Comparison of ENCODE assay signal across 8 mouse cellular contexts in the genomic region with DNA sequence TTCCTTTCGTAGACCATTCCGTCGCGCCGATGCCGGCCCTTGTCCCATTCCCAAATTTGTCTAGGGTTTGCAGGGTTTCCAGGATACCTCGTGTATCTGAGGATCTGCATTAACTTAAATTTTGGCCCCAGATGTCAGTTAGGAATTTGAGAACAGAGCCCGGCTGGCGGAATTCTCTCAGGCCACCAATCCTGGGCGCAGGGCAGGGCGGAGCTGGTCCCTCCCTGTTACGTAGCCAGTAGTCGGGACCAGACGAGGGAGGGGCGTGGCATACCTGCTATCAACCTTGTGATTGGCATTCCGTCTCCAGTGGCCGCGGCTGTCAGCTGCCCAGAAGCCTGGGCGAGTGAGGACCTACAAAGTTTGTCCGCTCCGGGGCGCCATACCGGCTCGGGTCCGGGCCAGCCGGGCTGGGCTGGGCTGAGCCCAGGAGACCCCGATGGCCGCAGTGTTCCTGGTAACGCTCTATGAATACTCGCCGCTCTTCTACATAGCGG. TPM values are rescaled to one million over a fixed set of nuclear protein-coding genes. Genes with fewer than 3 reads are reported as not detected.
DNase-seq lines count a peak whose midpoint lies in the region; ATAC-seq and TF ChIP-seq lines count a peak whose summit lies in the region.

Cgrrf1 (plus strand) TSS at position 289 of the 497 bp plus-strand sequence.

- H3K79me2 ChIP-seq in C2C12 (ENCODE audit: control insufficient read depth, insufficient read depth) = peaks cover 53% of the 10 kb centered on the region
- peaks cover 17% of the 10 kb centered on the region; the same call in 1 of the 2 replicates for H3K79me2 ChIP-seq in liver, adult 2 months (ENCODE audit: control insufficient read depth, insufficient read depth, low read length)
- H3K79me2 ChIP-seq in myocyte (ENCODE audit: control insufficient read depth, insufficient read depth) = peaks cover 39% of the 10 kb centered on the region

- no peaks in the 10 kb centered on the region for H3K9me3 ChIP-seq in erythroblast, embryonic 14.5 days (ENCODE audit: control insufficient read depth, low read length)
- no peaks in the 10 kb centered on the region for H3K9me3 ChIP-seq in heart, embryonic 11.5 days (replicated peaks; ENCODE audit: control insufficient read depth, low read length)
- H3K9me3 ChIP-seq in kidney, embryonic 16.5 days (ENCODE audit: low read length) = no peaks in the 10 kb centered on the region

- ATAC-seq in heart, embryonic 11.5 days (replicated peaks; ENCODE audit: insufficient number of reproducible peaks, low FRiP score, low TSS enrichment) = peak; percentile 100
- peak; percentile 100 for ATAC-seq in kidney, embryonic 16.5 days (ENCODE audit: low FRiP score, low TSS enrichment)

- peak within 1 kb of the TSS; percentile 77 for H3K4me2 ChIP-seq in heart, embryonic 11.5 days
- H3K4me2 ChIP-seq in kidney, embryonic 16.5 days (replicated peaks; ENCODE audit: low read depth, low read length) = peak within 1 kb of the TSS; percentile 64
- peak within 1 kb of the TSS; percentile 90 for H3K4me2 ChIP-seq in myocyte (ENCODE audit: low read depth)

- no peaks in the 10 kb centered on the region for H3K27me3 ChIP-seq in C2C12 (ENCODE audit: control insufficient read depth, insufficient read depth, insufficient read length)
- H3K27me3 ChIP-seq in erythroblast, embryonic 14.5 days (ENCODE audit: control insufficient read depth) = no peaks in the 10 kb centered on the region
- H3K27me3 ChIP-seq in heart, embryonic 11.5 days (ENCODE audit: control insufficient read depth, insufficient read depth, low read length) = no peaks in the 10 kb centered on the region
- no peaks in the 10 kb centered on the region for H3K27me3 ChIP-seq in kidney, embryonic 16.5 days (ENCODE audit: insufficient read depth, low read length)
- H3K27me3 ChIP-seq in liver, adult 2 months (ENCODE audit: control insufficient read depth, insufficient read depth, low read length) = no peaks in the 10 kb centered on the region
- no peaks in the 10 kb centered on the region for H3K27me3 ChIP-seq in myocyte (ENCODE audit: control insufficient read depth, insufficient read depth, insufficient read length)
- H3K27me3 ChIP-seq in splenic B cell, adult 2 months (ENCODE audit: control insufficient read depth, insufficient read depth, low read length, poor library complexity, severe bottlenecking) = no peaks in the 10 kb centered on the region

- peak; percentile 55; the same call in 1 of the 2 replicates for TF ChIP-seq POLR2A in brain, embryonic 14.5 days (IDR thresholded peaks at IDR 0.05; ENCODE audit: borderline replicate concordance, extremely low read depth, insufficient read depth, insufficient read length, poor library complexity, severe bottlenecking)
- TF ChIP-seq POLR2A in liver, adult 2 months (IDR thresholded peaks at IDR 0.05; ENCODE audit: extremely low read depth, insufficient read depth, low read length) = peak; percentile 74
- TF ChIP-seq POLR2A in myocyte (IDR thresholded peaks at IDR 0.05; ENCODE audit: insufficient read length, low read depth) = peak; percentile 72

- H3K79me3 ChIP-seq in C2C12 (ENCODE audit: low read depth) = peaks cover 8% of the 10 kb centered on the region

- H3K4me1 ChIP-seq in erythroblast, embryonic 14.5 days (ENCODE audit: control insufficient read depth) = peaks cover 49% of the 10 kb centered on the region
- no peaks in the 10 kb centered on the region for H3K4me1 ChIP-seq in heart, embryonic 11.5 days (ENCODE audit: control insufficient read depth, insufficient read depth, low read length)
- peaks cover 11% of the 10 kb centered on the region for H3K4me1 ChIP-seq in kidney, embryonic 16.5 days (ENCODE audit: insufficient read depth, low read length)
- peaks cover 11% of the 10 kb centered on the region for H3K4me1 ChIP-seq in liver, adult 2 months (ENCODE audit: control insufficient read depth, insufficient read depth, low read length)

- peak within 1 kb of the TSS; percentile 87 for H3K9ac ChIP-seq in heart, embryonic 11.5 days (ENCODE audit: low read depth, low read length)
- H3K9ac ChIP-seq in kidney, embryonic 16.5 days (replicated peaks; ENCODE audit: low read length) = peak within 1 kb of the TSS; percentile 78
- peak within 1 kb of the TSS; percentile 90 for H3K9ac ChIP-seq in liver, adult 2 months (ENCODE audit: low read depth, low read length)

- TF ChIP-seq CTCF in C2C12 (IDR thresholded peaks at IDR 0.05; ENCODE audit: control insufficient read depth, insufficient read depth, insufficient read length) = no peak
- TF ChIP-seq CTCF in brain, embryonic 14.5 days (IDR thresholded peaks at IDR 0.05; ENCODE audit: borderline replicate concordance, extremely low read depth, insufficient read depth, insufficient read length) = peak; percentile 28; the same call in 1 of the 2 replicates
- TF ChIP-seq CTCF in liver, adult 2 months (IDR thresholded peaks at IDR 0.05; ENCODE audit: low read depth, low read length) = peak; percentile 32

- H3K4me3 ChIP-seq in C2C12 (ENCODE audit: insufficient read depth, poor library complexity, severe bottlenecking) (peak within 1 kb of the TSS; percentile 86), myocyte (peak within 1 kb of the TSS; percentile 71)
- H3K4me3 ChIP-seq in erythroblast, embryonic 14.5 days (replicated peaks) = peak within 1 kb of the TSS; percentile 79
- peak within 1 kb of the TSS; percentile 93 for H3K4me3 ChIP-seq in heart, embryonic 11.5 days (ENCODE audit: low read depth, low read length)
- peak within 1 kb of the TSS; percentile 65 for H3K4me3 ChIP-seq in kidney, embryonic 16.5 days (ENCODE audit: low read length)
- peak within 1 kb of the TSS; percentile 89 for H3K4me3 ChIP-seq in liver, adult 2 months (ENCODE audit: insufficient read depth, low read depth, low read length)

- H3K27ac ChIP-seq in heart, embryonic 11.5 days (ENCODE audit: low read depth, low read length) = peak within 1 kb of the TSS; percentile 70
- peak within 1 kb of the TSS; percentile 52 for H3K27ac ChIP-seq in kidney, embryonic 16.5 days (ENCODE audit: low read length)
- H3K27ac ChIP-seq in liver, adult 2 months (replicated peaks; ENCODE audit: insufficient read depth, low read depth, low read length) = peak within 1 kb of the TSS; percentile 85

- H3K36me3 ChIP-seq in C2C12 (ENCODE audit: control insufficient read depth, insufficient read depth) = no peaks in the 10 kb centered on the region
- peaks cover 9% of the 10 kb centered on the region for H3K36me3 ChIP-seq in erythroblast, embryonic 14.5 days (ENCODE audit: control insufficient read depth)
- no peaks in the 10 kb centered on the region for H3K36me3 ChIP-seq in heart, embryonic 11.5 days (ENCODE audit: control insufficient read depth, insufficient read depth, low read length)
- no peaks in the 10 kb centered on the region for H3K36me3 ChIP-seq in kidney, embryonic 16.5 days (ENCODE audit: insufficient read depth, low read length)
- H3K36me3 ChIP-seq in liver, adult 2 months (ENCODE audit: control insufficient read depth, insufficient read depth, low read length) = no peaks in the 10 kb centered on the region
- no peaks in the 10 kb centered on the region for H3K36me3 ChIP-seq in myocyte (ENCODE audit: control insufficient read depth, insufficient read depth)
- no peaks in the 10 kb centered on the region; the same call in 1 of the 2 replicates for H3K36me3 ChIP-seq in splenic B cell, adult 2 months (ENCODE audit: control insufficient read depth, insufficient read depth, low read length, poor library complexity, severe bottlenecking)

- under 1% methylated on average over 32 of the region's 32 CpGs for WGBS in heart, embryonic 11.5 days (ENCODE audit: insufficient replicate concordance)
- WGBS in kidney, embryonic 16.5 days = under 1% methylated on average over 32 of the region's 32 CpGs
- WGBS in liver, adult 2 months = under 1% methylated on average over 32 of the region's 32 CpGs

- DNase-seq in brain, embryonic 14.5 days (ENCODE audit: low read depth) = peak; percentile 95
- peak; percentile 92 for DNase-seq in liver, adult 2 months (ENCODE audit: extremely low read depth, low read depth, low spot score)
- DNase-seq in splenic B cell, adult 2 months (ENCODE audit: low read depth, low spot score) = peak; percentile 95

- H3ac ChIP-seq in C2C12 (ENCODE audit: control insufficient read depth, insufficient read length, low read depth) (peak within 1 kb of the TSS; percentile 87), myocyte (ENCODE audit: control insufficient read depth, insufficient read length) (peak within 1 kb of the TSS; percentile 78)

TF ChIP-seq in C2C12, 6 proteins besides CTCF, POLR2A, EP300 and RAD21:
- TF ChIP-seq MYOD1 (IDR thresholded peaks at IDR 0.05; ENCODE audit: control insufficient read depth, insufficient read length, low read depth) (peak; percentile 26), USF1 (IDR thresholded peaks at IDR 0.05; ENCODE audit: low read depth) (no peak), CEBPB (IDR thresholded peaks at IDR 0.05; ENCODE audit: low read depth) (no peak), MYOG (IDR thresholded peaks at IDR 0.05; ENCODE audit: control insufficient read depth, extremely low read depth, insufficient read length) (no peak), FOSL1 (IDR thresholded peaks at IDR 0.05; ENCODE audit: insufficient read depth, low read length, poor library complexity, severe bottlenecking) (no peak)

TF ChIP-seq in myocyte, 11 proteins besides CTCF, POLR2A, EP300 and RAD21:
- TF ChIP-seq CEBPB (IDR thresholded peaks at IDR 0.05; ENCODE audit: insufficient read depth, poor library complexity, severe bottlenecking) (no peak), POLR2AphosphoS2 (IDR thresholded peaks at IDR 0.05; ENCODE audit: insufficient read length, low read depth) (peak; percentile 51), MYOG (IDR thresholded peaks at IDR 0.05; ENCODE audit: control insufficient read depth in 1 of 3, insufficient read depth in 1 of 3, insufficient read length in 2 of 3, low read depth in 2 of 3) (peak; percentile 21 to 68 (median 24)), TCF3 (IDR thresholded peaks at IDR 0.05; ENCODE audit: insufficient read length, low read depth) (peak; percentile 17), MYOD1 (IDR thresholded peaks at IDR 0.05; ENCODE audit: control insufficient read depth in 1 of 3, insufficient read length in 2 of 3, low read depth in 2 of 3) (peak in 2 of 3 experiments; percentile 76 to 90)

RNA-seq across cellular contexts. Expression of gene Cgrrf1, which starts in this region (rescaled TPM):
- 28.7 TPM for polyA plus RNA-seq in C2C12 (2012; fragmentation: generic; extraction: Trizol)
- polyA plus RNA-seq in brain, embryonic 14.5 days (2012; rRNA removed) = 12.7 and 14.2 TPM in 2 replicates
- polyA plus RNA-seq in erythroblast, embryonic 14.5 days (2012) = 2.4 and 2.7 TPM in 2 replicates
- 26.9 and 29.0 TPM in 2 replicates for polyA plus RNA-seq in heart, embryonic 11.5 days (2014; fragmentation: Nextera tagmentation; extraction: Ambion mirVana)
- 27.4 and 32.0 TPM in 2 replicates for polyA plus RNA-seq in kidney, embryonic 16.5 days (2015; fragmentation: Nextera tagmentation; extraction: Ambion mirVana)
- 54.1 and 63.8 TPM in 2 replicates for total RNA-seq in liver, adult 2 months (2014; rRNA removed)
- 27.8 and 32.1 TPM in 2 replicates for polyA plus RNA-seq in liver, adult 2 months (2012; rRNA removed)
- polyA plus RNA-seq in myocyte (2012; fragmentation: generic; extraction: Trizol) = 40.6 TPM

Comparison
In these comparisons a context has a peak if more than half of its experiments do, and no peak if none do; other contexts are left out.
1. Peak in every context shown above with its lines: DNase-seq, ATAC-seq, H3K4me3 ChIP-seq and H3K27ac ChIP-seq.